Mouse (Mus musculus) kidney, adult 2 months (tissue): Measurements from ENCODE around the gene Crb3. TPM values are rescaled to one million over a fixed set of nuclear protein-coding genes. Genes with fewer than 3 reads are reported as not detected.

Experiments used
- DNase-seq: peaks from one replicate; pipeline ENCODE4 v3.0.0; 2021
- H3K27ac ChIP-seq: fragments of 200-500 bp; 2 replicates; pipeline ENCODE4 v1.5.1; 2012; ENCODE audit warnings: low read depth, low read length, control low read depth, inconsistent platforms; ENCODE audit not compliant: insufficient read depth
- H3K27me3 ChIP-seq: fragments of 200-500 bp; replicated peaks from 2 replicates; pipeline ENCODE4 v1.6.1; 2012; ENCODE audit warnings: mild to moderate bottlenecking, moderate library complexity, low read length, inconsistent platforms; ENCODE audit not compliant: control insufficient read depth, insufficient read depth
- H3K36me3 ChIP-seq: fragments of 200-500 bp; 2 replicates; pipeline ENCODE4 v1.6.1; 2012; ENCODE audit warnings: mild to moderate bottlenecking, moderate library complexity, low read length, inconsistent platforms; ENCODE audit not compliant: control insufficient read depth, insufficient read depth
- H3K4me1 ChIP-seq: fragments of 200-500 bp; 2 replicates; pipeline ENCODE4 v1.6.1; 2011; ENCODE audit warnings: low read length; ENCODE audit not compliant: control insufficient read depth, insufficient read depth
- H3K4me3 ChIP-seq: fragments of 200-500 bp; 2 replicates; pipeline ENCODE4 v1.5.1; 2011; ENCODE audit warnings: mild to moderate bottlenecking, low read depth, low read length, control low read depth; ENCODE audit not compliant: insufficient read depth
- CTCF ChIP-seq: fragments of 200-500 bp; conservative IDR thresholded peaks from 2 replicates; pipeline ENCODE4 v1.5.1; 2011; ENCODE audit warnings: low read depth, mild to moderate bottlenecking, control low read depth, low read length, moderate library complexity, mixed read lengths; ENCODE audit not compliant: insufficient read depth, insufficient read length
- POLR2A ChIP-seq: fragments of 200-500 bp; IDR thresholded peaks from one replicate; pipeline ENCODE4 v1.6.1; 2011; ENCODE audit warnings: low read depth, low read length, control low read depth
- WGBS: fragments of 180-500 bp; shearing (Covaris S2); methylation state at CpG from one replicate; pipeline ENCODE4 v1.1.7; 2018; 5-methylcytosine and 5-hydroxymethylcytosine counted together
- polyA plus RNA-seq: library from polyadenylated mRNA; depleted of rRNA; stranded (reverse); fragments of >200 nt; gene quantifications from 2 replicates; pipeline ENCODE4 v1.2.3, GENCODE M21; 2012

The Crb3 gene
- polyA plus RNA-seq, 1 experiment, result 110 TPM

DNA sequence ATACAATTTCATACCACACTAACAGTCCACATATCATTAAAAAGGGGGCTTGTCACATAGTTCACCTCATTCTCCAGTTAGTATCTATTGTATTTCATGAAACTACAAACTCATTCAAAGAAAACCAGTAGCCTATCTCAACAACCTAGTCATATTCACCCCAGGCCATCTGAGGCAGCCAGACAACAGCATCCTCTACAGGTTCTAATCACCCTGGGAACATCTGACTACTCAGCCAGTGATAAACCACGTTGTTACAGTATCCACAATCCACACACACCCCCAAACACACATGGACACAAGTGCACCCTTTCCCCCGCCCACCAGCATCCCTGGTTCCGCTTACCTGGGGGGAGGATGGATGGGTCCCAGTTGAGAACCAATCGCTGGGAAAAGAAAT is 31.4 kb upstream of the Crb3 start:
- no peak overlapping the region for H3K27ac ChIP-seq
- 81% methylated on average over 4 of the region's 4 CpGs for WGBS
- no peaks in the 10 kb centered on the region for H3K27me3 ChIP-seq
- no peak for DNase-seq
- no peak overlapping the region for H3K4me3 ChIP-seq
- H3K4me1 ChIP-seq, result peaks cover 10% of the 10 kb centered on the region; the same call in 1 of the 2 replicates
- no peak for TF ChIP-seq CTCF
- no peak for TF ChIP-seq POLR2A
- H3K36me3 ChIP-seq, result peaks cover 6% of the 10 kb centered on the region

DNA sequence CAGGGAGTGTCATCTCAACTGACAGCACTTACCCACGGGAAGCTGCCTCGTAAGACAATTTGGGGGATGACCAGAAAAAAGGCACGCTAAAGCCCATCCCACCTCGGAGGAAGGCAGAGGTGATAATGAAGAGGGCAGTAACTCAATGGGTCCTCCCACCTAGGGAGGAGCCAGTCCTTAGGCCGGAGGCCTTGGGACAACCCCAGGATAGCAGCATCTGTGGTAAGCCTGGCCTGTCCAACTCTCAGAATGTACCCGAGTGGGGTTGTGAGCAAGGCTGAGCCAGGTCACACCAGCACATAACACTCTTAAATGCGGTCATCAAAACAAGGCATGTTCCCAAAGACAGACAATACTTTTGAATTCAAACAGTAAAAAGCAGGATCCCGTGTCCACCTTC is 29.2 kb upstream of the Crb3 start:
- no peak overlapping the region for H3K4me3 ChIP-seq
- H3K27me3 ChIP-seq, result no peaks in the 10 kb centered on the region
- peak; percentile 49 for DNase-seq
- no peak for TF ChIP-seq CTCF
- no peak for TF ChIP-seq POLR2A
- peaks cover 1% of the 10 kb centered on the region; the same call in 1 of the 2 replicates for H3K36me3 ChIP-seq
- 12% methylated on average over 8 of the region's 8 CpGs for WGBS
- peaks cover 10% of the 10 kb centered on the region; the same call in 1 of the 2 replicates for H3K4me1 ChIP-seq
- H3K27ac ChIP-seq, result no peak overlapping the region

DNA sequence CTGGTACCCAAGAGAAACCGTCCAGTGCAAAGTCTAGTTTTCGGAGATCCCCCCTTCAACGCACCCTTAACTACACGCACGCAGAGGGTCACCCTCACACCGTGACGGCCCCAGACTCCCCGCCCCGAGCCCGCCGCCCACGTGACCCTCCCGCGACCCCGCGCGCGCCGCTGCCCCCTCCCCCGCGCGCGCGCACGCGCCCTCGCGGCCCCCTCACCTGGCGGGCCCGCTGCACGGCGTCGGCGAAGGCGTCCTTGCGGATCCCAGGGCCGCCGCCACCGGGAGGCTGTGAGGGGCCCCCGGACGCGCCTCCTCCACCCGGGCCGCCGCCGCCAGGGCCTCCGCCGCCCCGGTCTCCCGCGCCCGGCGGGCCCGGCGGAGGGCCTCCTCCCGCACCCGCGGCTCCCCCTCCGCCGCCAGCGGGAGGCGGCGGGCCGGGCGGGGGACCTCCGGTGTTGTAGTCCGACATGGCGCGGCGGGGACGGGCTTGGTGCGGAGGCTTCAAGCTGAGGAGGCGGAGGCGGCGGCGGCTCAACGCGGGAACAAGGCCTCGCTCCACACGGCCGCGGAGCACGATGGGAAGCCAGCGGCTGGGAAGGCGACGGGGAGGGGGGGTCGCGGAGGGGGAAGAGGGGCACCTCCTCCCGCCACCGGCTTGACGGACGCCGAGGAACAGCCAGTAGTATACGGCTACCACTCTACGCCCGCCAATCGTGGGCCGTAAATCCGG is 27.8 kb upstream of the Crb3 start, which contains the start of gene Khsrp:
TSS of gene Khsrp (minus strand) at position 592 of the 730 bp plus-strand sequence.
- DNase-seq, result peak; percentile 21

DNA sequence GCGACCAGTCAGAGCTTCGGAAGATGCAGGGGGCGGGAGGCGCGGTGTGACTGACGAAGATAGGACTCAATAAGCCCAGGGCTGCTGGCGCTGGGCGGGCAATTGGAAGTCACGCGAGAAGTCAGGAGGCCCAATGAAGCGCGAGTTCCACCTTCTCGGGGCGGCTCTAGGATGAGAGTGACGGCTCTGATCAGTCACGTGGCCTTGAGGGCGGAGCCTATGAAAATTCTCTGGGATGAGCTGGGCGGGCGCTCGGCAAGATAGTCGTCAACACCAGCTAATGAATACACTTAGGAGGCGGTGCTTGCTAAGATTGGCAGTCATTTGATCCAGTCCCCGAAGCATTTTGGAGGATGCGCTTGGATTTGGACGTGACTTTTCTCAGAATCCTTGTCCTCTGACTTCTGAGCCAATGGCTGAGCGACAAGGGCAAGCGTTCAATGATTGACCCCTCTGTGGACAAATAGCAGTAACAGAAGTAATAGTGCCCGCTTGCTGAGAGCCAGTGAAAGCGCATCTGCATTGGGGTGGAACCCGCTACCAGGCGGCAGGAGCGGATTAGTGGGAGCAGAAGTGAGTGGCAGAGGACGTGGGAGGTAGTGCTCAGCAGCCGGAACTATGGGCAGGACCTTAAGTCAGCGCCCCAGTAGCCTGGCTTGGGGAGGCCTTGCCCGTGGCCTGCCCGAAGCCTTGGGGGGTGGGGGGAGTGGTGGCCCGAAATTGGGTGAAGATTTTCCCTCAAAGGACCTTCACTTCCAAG is 27.1 kb upstream of the Crb3 start:
- TF ChIP-seq CTCF, result no peak
- TF ChIP-seq POLR2A, result peak; percentile 96
- H3K4me3 ChIP-seq, result peak overlapping the region; percentile 46
- peak overlapping the region; percentile 86 for H3K27ac ChIP-seq
- peaks cover 10% of the 10 kb centered on the region; the same call in 1 of the 2 replicates for H3K4me1 ChIP-seq
- H3K27me3 ChIP-seq, result no peaks in the 10 kb centered on the region
- DNase-seq, result peak; percentile 100
- WGBS, result under 1% methylated on average over 38 of the region's 38 CpGs
- H3K36me3 ChIP-seq, result no peaks in the 10 kb centered on the region

More for the DNA sequence above, 27.8 kb upstream of the Crb3 start, which contains the start of gene Khsrp:
- WGBS, result 1% methylated on average over 94 of the region's 99 CpGs
- Histone ChIP-seq H3K4me3 (peak within 1 kb of the TSS; percentile 92), H3K27me3 (no peaks in the 10 kb centered on the region), H3K27ac (peak within 1 kb of the TSS; percentile 86), H3K4me1 (peaks cover 10% of the 10 kb centered on the region; the same call in 1 of the 2 replicates), H3K36me3 (no peaks in the 10 kb centered on the region)
- no peak for TF ChIP-seq CTCF

DNA sequence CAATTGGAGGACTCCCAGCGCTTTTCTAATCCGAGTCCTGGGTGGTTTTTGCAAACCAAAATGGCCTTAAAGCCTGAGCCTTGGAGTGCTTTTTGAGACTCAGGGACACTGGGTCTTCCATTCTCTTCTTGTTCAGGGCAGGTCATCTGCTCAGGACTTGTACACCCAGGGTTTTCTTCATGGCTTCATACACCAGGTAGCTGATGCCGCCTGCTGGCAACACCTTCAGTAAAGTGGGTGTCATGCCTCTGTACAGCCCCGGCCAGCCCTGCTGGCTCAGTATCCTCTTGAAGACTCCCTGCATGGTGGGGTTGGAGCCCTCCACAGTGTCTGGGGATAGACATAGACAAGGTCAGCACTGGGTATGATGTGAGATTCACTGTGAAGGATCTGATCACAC is 26.1 kb upstream of the Crb3 start:
- Histone ChIP-seq H3K4me1 (peaks cover 10% of the 10 kb centered on the region; the same call in 1 of the 2 replicates), H3K27ac (no peak overlapping the region), H3K36me3 (no peaks in the 10 kb centered on the region), H3K27me3 (no peaks in the 10 kb centered on the region), H3K4me3 (no peak overlapping the region)
- DNase-seq, result no peak
- 86% methylated on average over 4 of the region's 4 CpGs for WGBS
- TF ChIP-seq POLR2A (no peak), CTCF (no peak)

DNA sequence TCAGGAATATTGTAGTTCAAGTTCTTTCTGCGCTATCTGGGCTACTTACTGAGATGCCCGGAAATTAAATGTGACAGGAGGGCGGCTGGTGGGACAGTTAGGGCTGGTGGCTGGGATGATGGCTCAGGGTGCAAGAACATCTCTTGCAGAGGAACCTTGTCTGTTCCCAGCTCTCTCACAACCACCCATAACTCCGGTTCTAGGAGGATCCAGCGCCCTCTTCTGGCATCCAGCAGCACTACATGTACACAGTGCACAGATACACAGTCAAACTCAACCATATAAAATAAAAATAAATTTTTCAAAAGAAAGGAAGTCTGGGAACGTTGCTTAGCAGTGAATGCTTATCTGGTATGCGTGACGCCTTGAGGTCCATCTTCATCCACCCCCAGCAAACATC is 19.9 kb upstream of the Crb3 start:
- Histone ChIP-seq H3K4me1 (no peaks in the 10 kb centered on the region), H3K4me3 (no peak overlapping the region), H3K36me3 (no peaks in the 10 kb centered on the region), H3K27ac (no peak overlapping the region), H3K27me3 (no peaks in the 10 kb centered on the region; the same call in 1 of the 2 replicates)
- no peak for DNase-seq
- TF ChIP-seq POLR2A (no peak), CTCF (peak; percentile 31; the same call in 1 of the 2 replicates)
- WGBS, result 44% methylated on average over 8 of the region's 8 CpGs

DNA sequence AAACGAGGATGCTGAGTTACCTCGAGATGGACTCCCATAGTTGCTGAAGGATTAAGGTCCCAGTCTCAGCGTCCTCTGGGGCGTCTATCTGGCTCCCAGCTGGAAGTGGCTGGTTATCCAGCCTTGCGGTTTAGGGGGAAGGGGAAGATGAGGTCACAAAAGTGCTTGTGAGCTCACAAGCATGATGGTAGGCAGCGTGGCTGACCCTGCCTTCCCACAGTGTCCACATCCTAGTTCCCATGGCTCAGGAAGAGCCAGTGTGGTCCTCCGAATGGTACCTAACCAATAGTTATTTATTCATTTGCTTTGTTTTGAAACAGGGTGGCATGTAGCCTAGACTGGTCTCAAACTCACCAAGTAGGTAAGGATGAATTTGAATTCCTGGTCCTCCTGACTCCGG is 17.4 kb upstream of the Crb3 start, which contains the start of gene Slc25a41:
TSS of gene Slc25a41 (minus strand) at position 101 of the 400 bp plus-strand sequence.
- TF ChIP-seq CTCF (no peak), POLR2A (no peak)
- Histone ChIP-seq H3K27me3 (no peaks in the 10 kb centered on the region; the same call in 1 of the 2 replicates), H3K4me1 (no peaks in the 10 kb centered on the region), H3K36me3 (no peaks in the 10 kb centered on the region), H3K4me3 (no peak within 1 kb of the TSS), H3K27ac (no peak within 1 kb of the TSS)
- 81% methylated on average over 8 of the region's 8 CpGs for WGBS
- DNase-seq, result no peak
